Mouse (Mus musculus) megakaryocyte-erythroid progenitor cell, adult 5-6 weeks (primary cell): Measurements from ENCODE around the gene Cbx2. TPM values are rescaled to one million over a fixed set of nuclear protein-coding genes. Genes with fewer than 3 reads are reported as not detected.
A peak's percentile ranks its signal among the peaks of the same experiment; 100 is the strongest.

Experiments used
- ATAC-seq: replicated peaks from 2 replicates; pipeline ENCODE4 v1.8.0; 2016; ENCODE audit warnings: mild to moderate bottlenecking, inconsistent platforms; ENCODE audit not compliant: severe bottlenecking, poor library complexity, low FRiP score, low TSS enrichment
- total RNA-seq, 2 experiments: library from RNA; stranded (forward) in 1 of 2; stranded (reverse) in 1 of 2; fragments of 200-1000, 215-1000 nt in 1 of 2; fragments of >200 nt in 1 of 2; fragmentation: Nextera tagmentation in 1 of 2; gene quantifications; 2 replicates each; pipeline ENCODE4 v1.2.3; 2014 to 2017

Cbx2 gene
- total RNA-seq (2014; fragmentation: Nextera tagmentation) (9.7 and 10.4 TPM in 2 replicates), total RNA-seq (2017) (6.2 and 6.4 TPM in 2 replicates)

GRCm38 (mm10) chr11:119022895-119023615, at the start of gene Cbx2:
TSS of gene Cbx2 (plus strand) at chr11:119022962.
- ATAC-seq: peak; percentile 69

- no peak for ATAC-seq
These were observed 48.4 kb upstream of the Cbx2 start for GRCm38 (mm10) chr11:118974340-118974739.

- peak; percentile 51; the same call in 1 of the 2 replicates for ATAC-seq
These were observed 47.3 kb upstream of the Cbx2 start for GRCm38 (mm10) chr11:118975427-118975826.

GRCm38 (mm10) chr11:118975917-118976316, 46.8 kb upstream of the Cbx2 start:
- peak; percentile 78 for ATAC-seq

- ATAC-seq: no peak
These were observed 42.4 kb upstream of the Cbx2 start for GRCm38 (mm10) chr11:118980388-118980787.

- ATAC-seq: 0 out of 2 replicates have a peak, but pooled peaks have one; percentile 49
These were observed 41.6 kb upstream of the Cbx2 start for GRCm38 (mm10) chr11:118981012-118981776.

- ATAC-seq: no peak
These were observed 40.1 kb upstream of the Cbx2 start for GRCm38 (mm10) chr11:118982593-118983113.

- no peak for ATAC-seq
These were observed 37.2 kb upstream of the Cbx2 start for GRCm38 (mm10) chr11:118985571-118985970.

- no peak for ATAC-seq
These were observed 34.8 kb upstream of the Cbx2 start, which contains the start of gene Enpp7 for GRCm38 (mm10) chr11:118987999-118988398. TSS of gene Enpp7 (plus strand) at chr11:118988188.

- no peak for ATAC-seq
These were observed 30.0 kb upstream of the Cbx2 start for GRCm38 (mm10) chr11:118992781-118993180.

- no peak for ATAC-seq
These were observed 27.3 kb upstream of the Cbx2 start for GRCm38 (mm10) chr11:118995448-118995847.

- ATAC-seq: no peak
These were observed 25.6 kb upstream of the Cbx2 start for GRCm38 (mm10) chr11:118997182-118997581.

GRCm38 (mm10) chr11:118998540-118999265, 24.1 kb upstream of the Cbx2 start:
- ATAC-seq: peak; percentile 77

- ATAC-seq: no peak
These were observed 23.4 kb upstream of the Cbx2 start for GRCm38 (mm10) chr11:118999361-118999804.

- no peak for ATAC-seq
These were observed 21.9 kb upstream of the Cbx2 start for GRCm38 (mm10) chr11:119000877-119001276.

GRCm38 (mm10) chr11:119001493-119002128, 21.2 kb upstream of the Cbx2 start:
- ATAC-seq: no peak

GRCm38 (mm10) chr11:119005547-119006275, 17.1 kb upstream of the Cbx2 start:
- ATAC-seq: no peak

GRCm38 (mm10) chr11:119006462-119006861, 16.3 kb upstream of the Cbx2 start:
- no peak for ATAC-seq
